In the genomic region with DNA sequence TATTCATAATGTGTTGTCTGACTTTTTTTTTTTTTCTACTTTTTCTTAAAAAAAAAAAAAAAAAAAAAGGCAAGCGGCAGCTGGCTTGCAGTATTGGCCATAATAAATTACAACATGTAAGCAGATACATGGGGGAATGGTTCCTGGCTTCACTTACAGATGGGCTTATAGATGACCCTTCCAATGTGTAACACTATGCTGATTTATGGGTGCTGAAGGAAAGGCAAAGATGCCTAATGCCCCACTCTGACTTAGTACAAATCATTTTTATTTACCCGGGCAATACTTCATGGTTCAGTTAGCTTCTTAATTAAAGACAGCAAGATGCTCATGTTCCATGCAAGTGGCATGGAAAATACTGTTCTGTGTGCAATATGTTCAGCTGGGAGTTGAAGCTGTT, we compare ENCODE assay signal across 12 mouse cellular contexts.
"Had no signal": no experiment of that assay in that cellular context is flagged by ENCODE, and none has a peak within 500 bp of the region (broad histone marks: within the 10 kb centered on the region; RNA-seq: fewer than 3 reads in every experiment).

No protein-coding gene starts in this region.

- DNase-seq: kidney, adult 11 months; kidney, postnatal 25 days; layer of hippocampus, adult 9-11 months; layer of hippocampus, postnatal 36 days; liver, embryonic 13.5 days; liver, postnatal 0 days; right cerebral cortex, postnatal 14 days; thymus, postnatal 36 days had no signal

- ATAC-seq: hindbrain, postnatal 0 days; liver, postnatal 0 days; midbrain, embryonic 13.5 days had no signal

- H3K9me3 ChIP-seq: limb, embryonic 15.5 days; liver, embryonic 13.5 days; midbrain, embryonic 13.5 days had no signal

- H3K4me3 ChIP-seq: limb, embryonic 15.5 days; liver, embryonic 13.5 days; midbrain, embryonic 13.5 days; myocyte had no signal

- H3K27me3 ChIP-seq: limb, embryonic 15.5 days; liver, embryonic 13.5 days; midbrain, embryonic 13.5 days had no signal

- H3K36me3 ChIP-seq: limb, embryonic 15.5 days; liver, embryonic 13.5 days; midbrain, embryonic 13.5 days had no signal

- H3K4me1 ChIP-seq: limb, embryonic 15.5 days; liver, embryonic 13.5 days; midbrain, embryonic 13.5 days had no signal

- H3K27ac ChIP-seq: hindbrain, postnatal 0 days; limb, embryonic 15.5 days; liver, embryonic 13.5 days; midbrain, embryonic 13.5 days had no signal

- H3K9ac ChIP-seq: limb, embryonic 15.5 days; liver, embryonic 13.5 days; liver, postnatal 0 days; midbrain, embryonic 13.5 days had no signal

- H3K4me2 ChIP-seq: limb, embryonic 15.5 days; liver, embryonic 13.5 days; midbrain, embryonic 13.5 days had no signal
